Mouse (Mus musculus) right cerebral cortex, postnatal 10 days (tissue): ENCODE results near the gene Synj2.
A peak's percentile ranks its signal among the peaks of the same experiment; 100 is the strongest.

Experiments used
- DNase-seq, 2 experiments: peaks; one replicate each; pipeline ENCODE4 v3.0.0; 2021; ENCODE audit warnings: low spot score in 2 of 2

The Synj2 gene

GRCm38 (mm10) chr17:5941230-5942043 is at the start of gene Synj2:
Gene Synj2, plus strand, starts transcription at chr17:5941280.
- DNase-seq = peak in 1 of 2 experiments; percentile 39

- DNase-seq = no peak
Measured at GRCm38 (mm10) chr17:5891933-5892683, 49.0 kb upstream of the Synj2 start.

DNA sequence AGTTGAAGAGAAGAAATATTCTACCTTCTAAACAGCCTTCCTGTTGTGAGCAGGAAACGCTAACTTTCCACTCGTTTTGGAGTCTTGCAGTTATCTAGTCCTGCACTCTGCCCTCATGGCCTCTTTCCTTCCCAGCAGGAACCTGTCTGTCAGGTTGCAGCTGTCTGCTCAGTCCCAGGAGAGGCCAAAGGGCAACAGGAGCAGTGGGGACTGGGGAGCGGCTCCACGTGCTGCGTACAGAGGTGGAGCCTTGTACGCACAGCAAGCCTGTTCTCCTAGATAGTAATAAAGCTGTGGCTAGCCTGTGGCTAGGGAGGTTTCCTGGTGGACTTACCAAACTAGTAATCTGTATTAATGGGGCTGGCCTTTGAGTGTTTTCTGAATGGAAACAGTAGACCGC is 48.0 kb upstream of the Synj2 start:
- DNase-seq = no peak

- DNase-seq = no peak
Measured at GRCm38 (mm10) chr17:5893574-5894148, 47.4 kb upstream of the Synj2 start.

DNA sequence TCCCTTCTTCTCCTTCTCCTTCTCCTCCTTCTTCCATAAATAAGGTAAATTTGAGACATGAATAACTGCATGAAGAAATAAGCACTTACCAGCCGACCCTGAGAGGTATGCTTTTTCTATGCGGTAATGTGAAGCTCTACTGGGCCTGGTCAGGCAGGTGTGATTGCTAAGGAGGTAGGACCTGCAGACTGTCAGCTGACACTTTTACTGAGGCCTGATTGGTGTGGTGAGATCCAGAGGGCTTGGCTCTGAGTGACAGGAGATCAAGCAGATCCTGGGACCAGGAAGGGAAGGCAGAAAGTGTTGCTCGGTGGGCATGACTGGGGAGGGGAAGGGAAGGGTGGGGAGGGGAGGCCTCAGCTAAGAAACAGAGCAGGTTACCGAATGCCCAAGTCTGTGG is 45.0 kb upstream of the Synj2 start:
- no peak for DNase-seq

- no peak for DNase-seq
Measured at GRCm38 (mm10) chr17:5896607-5897006, 44.5 kb upstream of the Synj2 start.

DNA sequence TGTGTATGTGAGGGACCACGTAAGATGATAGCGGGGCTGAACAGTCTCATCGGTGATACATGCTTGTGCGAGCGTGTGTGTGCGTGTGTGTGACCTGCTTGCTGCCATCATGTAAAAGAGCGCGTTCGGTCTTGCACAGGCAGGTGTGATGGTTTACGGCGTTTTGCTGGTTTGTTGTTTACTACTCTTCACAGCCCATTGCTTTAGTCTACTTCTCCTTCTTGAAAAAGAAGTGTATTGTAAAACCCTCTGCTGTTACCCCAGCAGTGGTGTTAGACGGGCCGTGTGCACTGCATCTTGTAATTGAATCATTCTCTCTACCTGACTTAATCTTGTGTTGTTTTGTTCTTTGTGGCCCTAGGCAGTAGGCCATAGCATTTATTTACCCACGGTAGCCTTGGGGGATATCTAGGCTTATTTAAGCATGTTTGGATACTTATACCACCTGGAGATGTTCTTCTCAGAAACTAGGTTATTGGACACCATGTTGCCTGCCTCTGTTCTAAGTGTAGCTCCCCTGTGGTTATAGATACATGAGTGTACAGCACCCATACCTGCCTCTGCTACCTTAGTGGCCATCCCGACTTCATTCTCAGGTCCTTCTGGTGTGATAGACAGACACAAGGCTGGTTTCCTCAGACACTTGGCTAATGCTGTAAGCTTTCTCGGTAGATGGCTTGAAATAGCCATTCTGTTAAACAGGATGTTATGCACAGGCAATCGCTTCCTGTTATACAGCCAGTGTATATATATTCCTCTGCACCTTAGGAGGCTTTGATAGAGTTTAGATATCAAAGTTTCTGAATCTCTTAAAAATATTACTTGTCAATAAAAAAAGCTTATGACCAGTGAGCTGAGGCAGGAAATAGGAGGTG is 43.5 kb upstream of the Synj2 start:
- no peak for DNase-seq

- DNase-seq = no peak
Measured at GRCm38 (mm10) chr17:5899251-5899650, 41.8 kb upstream of the Synj2 start.

GRCm38 (mm10) chr17:5901381-5901780 is 39.7 kb upstream of the Synj2 start:
- DNase-seq = no peak

- DNase-seq = no peak
Measured at GRCm38 (mm10) chr17:5903630-5904301, 37.3 kb upstream of the Synj2 start.

- no peak for DNase-seq
Measured at GRCm38 (mm10) chr17:5909681-5910080, 31.4 kb upstream of the Synj2 start.

DNA sequence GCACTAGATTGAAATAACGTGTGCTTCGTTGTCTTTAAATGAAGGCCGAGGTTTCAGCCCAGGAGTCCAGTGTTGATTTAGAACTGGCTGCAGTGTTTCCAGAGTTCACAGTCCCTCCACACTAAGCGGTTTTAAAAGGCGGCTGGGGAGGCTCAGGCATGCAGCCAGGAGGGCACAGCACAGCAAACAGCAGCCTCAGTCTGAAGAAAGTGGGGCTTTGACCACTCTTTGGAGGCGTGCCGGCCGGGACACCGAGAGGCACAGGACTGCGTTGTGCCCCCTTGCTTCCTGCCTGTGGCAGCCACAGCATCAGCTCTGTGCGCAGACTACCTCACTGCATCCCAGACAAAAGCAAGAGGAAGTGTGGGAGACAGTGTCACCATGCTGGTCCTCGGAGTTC is 29.5 kb upstream of the Synj2 start:
- peak; percentile 87 to 89 for DNase-seq

GRCm38 (mm10) chr17:5912797-5913196 is 28.3 kb upstream of the Synj2 start:
- no peak for DNase-seq

DNA sequence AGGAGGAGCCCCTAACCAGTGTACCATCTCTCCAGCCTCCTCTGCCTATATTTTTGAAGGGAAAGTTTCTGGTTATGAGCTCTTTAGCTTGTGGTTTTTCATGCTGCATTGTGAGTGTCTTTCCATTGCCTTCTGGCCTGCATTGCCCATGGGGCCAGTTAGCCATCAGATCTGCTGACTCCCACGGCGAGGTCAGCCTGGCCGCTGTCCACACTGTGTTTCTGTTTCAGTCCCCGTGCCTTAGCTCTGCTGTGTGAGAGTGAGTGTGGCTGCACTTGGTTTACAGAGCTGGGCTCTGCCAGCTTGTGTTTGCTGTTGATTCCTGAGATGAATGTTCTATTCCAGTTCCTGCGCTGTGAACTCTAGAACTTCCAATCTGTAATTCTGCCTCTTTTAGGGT is 26.9 kb upstream of the Synj2 start:
- no peak for DNase-seq

DNA sequence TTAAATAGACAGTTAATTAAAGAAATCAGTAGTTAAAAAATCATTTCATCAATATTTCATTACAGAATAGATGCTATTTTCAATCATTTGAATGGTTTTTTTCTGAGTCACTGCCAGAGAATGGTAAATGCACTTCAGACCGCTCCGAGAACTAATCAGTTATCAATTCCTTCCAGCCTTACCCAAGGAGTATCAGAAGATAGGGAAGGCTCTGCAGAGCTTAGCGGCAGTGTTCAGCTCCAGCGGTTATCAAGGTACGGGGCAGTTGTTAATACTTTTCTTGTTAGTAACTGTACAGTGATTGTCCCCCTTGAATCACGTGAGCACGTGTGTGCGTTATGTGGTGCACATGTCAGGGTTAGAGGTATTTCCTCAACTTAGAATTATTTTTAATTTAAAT is 19.1 kb upstream of the Synj2 start:
- DNase-seq = no peak

DNA sequence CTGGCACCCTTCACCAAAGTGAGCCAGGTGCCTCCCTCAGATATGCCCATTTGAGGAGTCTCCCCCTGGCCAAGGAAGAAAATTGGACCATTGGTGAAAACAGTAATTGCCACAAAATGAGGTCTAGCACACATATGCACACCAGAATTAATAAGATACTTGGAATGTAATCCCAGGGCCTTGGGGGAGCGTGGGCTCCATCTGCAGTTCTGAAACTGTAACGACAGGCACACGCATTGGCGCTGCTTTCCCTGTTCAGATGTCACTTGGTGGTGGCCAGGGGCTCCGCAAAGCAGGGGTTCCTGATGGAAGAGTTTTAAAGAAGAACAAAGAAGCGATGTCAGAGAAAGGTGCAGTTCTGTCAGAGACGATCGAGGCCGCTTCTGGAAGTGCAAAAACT is 17.8 kb upstream of the Synj2 start:
- DNase-seq = peak; percentile 62 to 78

- peak; percentile 55 to 73 for DNase-seq
Measured at GRCm38 (mm10) chr17:5924238-5924637, 16.8 kb upstream of the Synj2 start.

- DNase-seq = no peak
Measured at GRCm38 (mm10) chr17:5926710-5927109, 14.4 kb upstream of the Synj2 start.

DNA sequence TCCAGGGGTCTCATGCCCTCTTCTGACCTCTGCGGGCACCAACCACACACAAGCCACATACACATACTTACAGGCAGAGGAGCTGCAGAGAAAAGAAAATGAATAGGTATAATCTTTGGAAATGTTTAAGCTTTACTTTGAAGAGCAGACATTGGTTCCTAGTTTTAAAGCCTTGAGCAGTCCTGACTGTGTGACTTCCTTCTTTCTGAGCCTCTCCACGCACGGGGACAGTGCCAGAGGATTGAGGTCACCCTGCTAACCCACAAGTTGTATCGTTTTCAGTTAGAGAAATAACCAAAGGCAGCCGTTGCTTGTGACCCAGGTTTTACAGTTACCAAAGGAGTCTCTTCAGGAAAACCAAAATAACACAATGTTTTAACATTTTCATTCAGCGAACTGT is 12.0 kb upstream of the Synj2 start:
- no peak for DNase-seq

DNA sequence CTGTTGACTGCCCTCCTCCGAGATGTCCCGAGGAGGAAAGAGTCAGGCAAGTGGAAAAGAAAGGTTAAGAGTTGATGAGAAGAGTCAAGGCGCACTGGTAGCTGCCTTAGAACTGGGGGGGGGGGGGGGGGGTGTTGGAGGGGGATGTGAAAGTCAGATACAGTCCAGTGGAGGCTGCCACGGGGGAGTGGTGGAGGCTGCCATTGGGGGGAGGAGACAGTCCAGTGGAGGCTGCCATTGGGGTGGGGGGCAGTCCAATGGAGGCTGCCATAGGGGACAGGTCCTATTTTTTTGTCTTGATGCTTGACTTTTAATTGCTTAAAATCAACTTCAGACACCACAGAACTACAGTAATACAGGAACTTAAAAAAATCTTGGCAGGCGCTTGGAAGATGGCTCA is 8.9 kb upstream of the Synj2 start:
- no peak for DNase-seq
